Mouse (Mus musculus) small intestine, adult 2 months (tissue): ENCODE data around the gene Ncapg.

Experiments
- CTCF ChIP-seq: fragments of 200-500 bp; IDR thresholded peaks from 2 replicates; pipeline ENCODE4 v1.5.1; 2012; ENCODE audit warnings: low read depth, mild to moderate bottlenecking, control low read depth, inconsistent platforms, low read length, moderate library complexity, mixed read lengths; ENCODE audit not compliant: insufficient replicate concordance, insufficient read length; ENCODE audit errors: extremely low read depth
- POLR2A ChIP-seq: fragments of 200-500 bp; IDR thresholded peaks from 2 replicates; pipeline ENCODE4 v1.6.1; 2012; ENCODE audit warnings: low read depth, mild to moderate bottlenecking, control low read depth, inconsistent platforms, low read length, moderate library complexity

GRCm38 (mm10) chr5:45679955-45680354 lies 10.2 kb downstream of the Ncapg start:
- TF ChIP-seq POLR2A: no peak
- TF ChIP-seq CTCF: no peak
